Mouse (Mus musculus) intestine, embryonic 14.5 days (tissue): Measurements from ENCODE around the gene Tpm4. TPM values are rescaled to one million over a fixed set of nuclear protein-coding genes. Genes with fewer than 3 reads are reported as not detected.

Experiments
- ATAC-seq: fragments of 200-750 bp; cut with Nextera tagmentation; replicated peaks from 2 replicates; pipeline ENCODE4 v1.8.0; 2017; ENCODE audit warnings: low read depth, moderate number of reproducible peaks, moderate TSS enrichment, moderate library complexity; ENCODE audit not compliant: low FRiP score, low TSS enrichment
- DNase-seq: peaks from one replicate; pipeline ENCODE4 v3.0.0-alpha.2; 2018; ENCODE audit warnings: low spot score
- H3K27ac ChIP-seq: fragments of 300-500 bp; sonication (generic); 2 replicates; pipeline ENCODE4 v1.5.1; 2014; ENCODE audit warnings: low read depth, mild to moderate bottlenecking, control low read depth
- H3K27me3 ChIP-seq: fragments of 300-500 bp; sonication (generic); replicated peaks from 2 replicates; pipeline ENCODE4 v1.6.1; 2014; ENCODE audit warnings: low read length, control low read depth; ENCODE audit not compliant: control insufficient read depth, insufficient read depth
- H3K36me3 ChIP-seq: fragments of 300-500 bp; sonication (generic); 2 replicates; pipeline ENCODE4 v1.6.1; 2014; ENCODE audit warnings: low read length, control low read depth; ENCODE audit not compliant: control insufficient read depth, insufficient read depth
- H3K4me1 ChIP-seq: fragments of 300-500 bp; sonication (generic); replicated peaks from 2 replicates; pipeline ENCODE4 v1.6.1; 2014; ENCODE audit warnings: low read length, control low read depth, mixed read lengths; ENCODE audit not compliant: control insufficient read depth, insufficient read depth
- H3K4me2 ChIP-seq: fragments of 300-500 bp; sonication (generic); 2 replicates; pipeline ENCODE4 v1.6.1; 2014; ENCODE audit warnings: low read length
- H3K4me3 ChIP-seq: fragments of 300-500 bp; sonication (generic); 2 replicates; pipeline ENCODE4 v1.5.1; 2014; ENCODE audit warnings: low read depth, low read length, control low read depth, mixed read lengths
- H3K9ac ChIP-seq: fragments of 300-500 bp; sonication (generic); 2 replicates; pipeline ENCODE4 v1.6.1; 2014; ENCODE audit warnings: mild to moderate bottlenecking, low read length
- H3K9me3 ChIP-seq: fragments of 300-500 bp; sonication (generic); 2 replicates; pipeline ENCODE4 v1.6.1; 2016; ENCODE audit warnings: low read length, control low read depth; ENCODE audit not compliant: control insufficient read depth
- WGBS: fragments of 180-500 bp; shearing (Covaris S2); extraction: QIAGEN DNeasy Blood & Tissue Kit; methylation state at CpG from one replicate; pipeline ENCODE4 v1.1.7; 2014; 5-methylcytosine and 5-hydroxymethylcytosine counted together
- polyA plus RNA-seq: library from polyadenylated mRNA; unstranded; fragments of >200 nt; fragmentation: Nextera tagmentation; extraction: Ambion mirVana; gene quantifications from 2 replicates; pipeline ENCODE4 v1.2.1, GENCODE M21; 2014

Tpm4 gene
- polyA plus RNA-seq, 1 experiment from 2014 or later: 558 TPM

DNA sequence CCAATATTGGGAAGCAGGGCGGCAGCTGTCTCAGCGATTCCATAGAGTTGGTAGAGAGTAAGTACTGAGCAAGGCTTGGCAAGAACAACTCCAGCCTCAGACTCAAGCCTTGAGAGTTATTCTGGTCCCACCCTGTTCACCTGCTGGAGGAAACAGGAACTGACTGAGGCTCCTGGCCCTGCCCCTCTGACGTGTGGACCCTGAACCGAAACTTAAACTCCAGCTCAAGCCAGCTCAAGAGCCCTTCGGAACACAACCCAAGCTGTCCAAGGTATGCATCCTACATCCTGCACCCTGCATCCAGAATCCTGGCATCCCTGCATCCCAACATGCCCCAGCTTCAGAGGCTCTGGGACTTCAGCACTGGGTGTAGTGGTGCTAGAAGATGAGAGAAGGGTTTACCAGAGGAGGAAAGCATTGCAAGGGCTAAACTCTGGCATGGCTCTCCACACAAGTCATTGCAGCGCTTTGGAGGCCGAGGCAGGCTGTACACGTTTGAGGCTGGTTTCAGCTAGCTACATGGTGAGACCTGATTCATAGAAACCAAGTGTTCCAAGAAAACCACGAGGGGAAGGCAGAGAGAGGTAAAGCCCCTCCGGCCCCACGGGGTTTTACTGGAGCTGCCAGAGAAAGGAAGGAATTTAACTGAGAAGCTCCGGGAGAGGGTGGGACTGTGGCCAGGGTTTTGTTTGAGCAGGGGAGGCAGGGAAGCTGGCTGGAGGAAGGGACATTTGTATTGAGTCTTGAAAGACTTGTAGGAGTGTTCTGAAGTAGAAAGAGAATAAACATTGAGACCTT lies 54.8 kb downstream of the Tpm4 start, which contains the start of gene Hsh2d:
Gene Hsh2d, plus strand, starts transcription at position 222 of the 798 bp plus-strand sequence.
- Histone ChIP-seq H3K4me2 (no peak within 1 kb of the TSS), H3K4me3 (no peak within 1 kb of the TSS), H3K36me3 (no peaks in the 10 kb centered on the region), H3K27ac (no peak within 1 kb of the TSS), H3K9me3 (no peaks in the 10 kb centered on the region), H3K9ac (no peak within 1 kb of the TSS), H3K27me3 (no peaks in the 10 kb centered on the region), H3K4me1 (no peaks in the 10 kb centered on the region)
- 67% methylated on average over 12 of the region's 12 CpGs for WGBS
- DNase-seq (no peak), ATAC-seq (0 out of 2 replicates have a peak, but pooled peaks have one; percentile 53)

DNA sequence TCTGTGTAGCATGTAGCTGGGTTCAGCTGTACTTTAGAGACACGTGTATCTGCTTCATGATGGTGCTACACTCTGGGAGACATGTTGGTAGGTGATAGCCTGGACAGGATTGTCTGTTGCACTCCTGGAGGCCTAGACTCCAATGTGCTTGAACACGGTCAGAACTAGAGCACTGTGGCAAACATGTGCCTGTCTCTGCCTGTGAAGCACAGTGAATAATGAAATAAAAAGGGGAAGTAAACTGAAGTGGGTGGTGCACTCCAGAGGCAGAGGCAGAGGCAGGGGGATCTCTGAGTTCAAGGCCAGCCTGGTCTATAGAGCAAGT lies 55.4 kb downstream of the Tpm4 start:
- Histone ChIP-seq H3K9ac (no peak overlapping the region), H3K27ac (no peak overlapping the region), H3K9me3 (no peaks in the 10 kb centered on the region), H3K4me2 (no peak overlapping the region), H3K4me3 (no peak overlapping the region), H3K36me3 (no peaks in the 10 kb centered on the region), H3K27me3 (no peaks in the 10 kb centered on the region), H3K4me1 (no peaks in the 10 kb centered on the region)
- DNase-seq (no peak), ATAC-seq (no peak)
- 64% methylated on average over 2 of the region's 2 CpGs for WGBS

DNA sequence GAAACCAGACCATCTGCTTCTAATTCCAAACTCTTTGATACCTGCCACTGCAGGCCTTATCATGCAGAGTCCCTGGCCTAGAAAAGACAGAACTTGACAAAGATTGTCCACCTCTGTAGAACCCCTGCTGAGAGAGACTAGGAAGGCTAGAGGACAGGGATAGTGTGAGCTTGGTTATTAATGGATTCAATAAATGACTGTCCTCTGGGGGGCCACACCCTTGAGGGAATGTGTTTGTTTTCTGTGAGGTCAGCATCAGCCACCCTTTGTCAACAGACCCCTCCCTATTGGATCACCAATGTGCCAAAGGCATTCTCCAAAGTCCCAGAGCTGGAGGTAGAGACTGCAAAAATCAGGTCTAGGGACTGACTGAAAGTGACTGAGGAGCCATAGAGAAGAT lies 57.3 kb downstream of the Tpm4 start:
- H3K4me1 ChIP-seq: no peaks in the 10 kb centered on the region
- ATAC-seq (no peak), DNase-seq (no peak)
- H3K4me3 ChIP-seq: no peak overlapping the region
- no peak overlapping the region for H3K4me2 ChIP-seq
- H3K9me3 ChIP-seq: no peaks in the 10 kb centered on the region
- no peaks in the 10 kb centered on the region for H3K36me3 ChIP-seq
- H3K27ac ChIP-seq: no peak overlapping the region
- no peak overlapping the region for H3K9ac ChIP-seq
- no peaks in the 10 kb centered on the region for H3K27me3 ChIP-seq

- 49% methylated on average over 8 of the region's 8 CpGs for WGBS
- Histone ChIP-seq H3K9ac (no peak overlapping the region), H3K4me3 (no peak overlapping the region), H3K9me3 (peaks cover 6% of the 10 kb centered on the region), H3K36me3 (no peaks in the 10 kb centered on the region), H3K4me1 (no peaks in the 10 kb centered on the region), H3K4me2 (no peak overlapping the region), H3K27me3 (no peaks in the 10 kb centered on the region), H3K27ac (no peak overlapping the region)
- ATAC-seq: no peak
- no peak for DNase-seq
These were observed 63.2 kb downstream of the Tpm4 start for GRCm38 (mm10) chr8:72197997-72198396.

Other genes with a start within 250 kb of the Tpm4 start
- 4.1 and 6.4 TPM in 2 replicates for gene Zfp882, start 226.4 kb upstream of the Tpm4 start, polyA plus RNA-seq
- 23.1 and 25.2 TPM in 2 replicates for gene Zfp617, start 226.3 kb upstream of the Tpm4 start, polyA plus RNA-seq
- gene Zfp961, start 183.9 kb upstream of the Tpm4 start, polyA plus RNA-seq: 24.5 and 28.3 TPM in 2 replicates
- gene Cyp4f18, start 125.3 kb upstream of the Tpm4 start, polyA plus RNA-seq: 1.0 and 1.1 TPM in 2 replicates
- gene Olfr372, start 93.8 kb upstream of the Tpm4 start, polyA plus RNA-seq: not detected in 2 replicates
- 0.11 TPM in 1 of 2 replicates, not detected in the other for gene Olfr373, start 51.8 kb upstream of the Tpm4 start, polyA plus RNA-seq
- 0.08 and 0.28 TPM in 2 replicates for gene Olfr374, start 27.9 kb upstream of the Tpm4 start, polyA plus RNA-seq
- 104 and 105 TPM in 2 replicates for gene Rab8a, start 26.2 kb downstream of the Tpm4 start, polyA plus RNA-seq
- 0.81 and 1.1 TPM in 2 replicates for gene Hsh2d, start 54.7 kb downstream of the Tpm4 start, polyA plus RNA-seq
- not detected in 2 replicates for gene Cib3, start 77.9 kb downstream of the Tpm4 start, polyA plus RNA-seq
- not detected in 2 replicates for gene Gm11034, start 78.7 kb downstream of the Tpm4 start, polyA plus RNA-seq
- gene Fam32a, start 84.8 kb downstream of the Tpm4 start, polyA plus RNA-seq: 73.3 and 74.3 TPM in 2 replicates
- gene Ap1m1, start 105.0 kb downstream of the Tpm4 start, polyA plus RNA-seq: 108 and 118 TPM in 2 replicates
- gene Gm10282, start 170.3 kb downstream of the Tpm4 start, polyA plus RNA-seq: 30.3 and 31.1 TPM in 2 replicates
- 5.0 and 6.9 TPM in 2 replicates for gene Klf2, start 184.1 kb downstream of the Tpm4 start, polyA plus RNA-seq